Mouse (Mus musculus): ENCODE results near the gene Foxo4. TPM values are rescaled to one million over a fixed set of nuclear protein-coding genes. Genes with fewer than 3 reads are reported as not detected.

Gene Foxo4
- polyA plus RNA-seq, 1 experiment from 2014 or later = 8.8 TPM

DNA sequence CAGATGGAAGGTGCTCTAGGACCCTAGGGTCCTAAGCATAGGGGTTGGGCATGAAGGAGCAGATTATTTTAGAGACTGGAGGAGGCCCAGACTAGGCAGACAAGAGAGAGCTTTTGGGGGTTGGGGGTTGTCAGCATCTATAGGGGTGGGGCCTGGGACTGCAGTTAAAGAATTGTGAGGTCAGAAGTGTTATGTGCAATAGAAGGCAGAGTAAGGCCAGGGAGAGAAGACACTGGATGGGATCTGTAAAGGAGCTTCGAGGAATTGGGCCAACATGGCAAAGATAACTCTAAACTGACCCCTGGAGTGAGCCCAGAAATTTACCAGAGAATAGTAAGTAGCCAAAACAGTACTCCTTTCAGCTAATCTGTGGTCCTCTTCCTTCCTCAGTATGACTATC lies 9.6 kb downstream of the Foxo4 start, which contains the start of gene Gm614:
Gene Gm614, minus strand, starts transcription at position 101 of the 400 bp plus-strand sequence.
- Histone ChIP-seq H3K27me3 (ENCODE audit: control insufficient read depth, insufficient read depth, low read length) (no peaks in the 10 kb centered on the region), H3K27ac (replicated peaks; ENCODE audit: low read depth, low read length) (no peak within 1 kb of the TSS)
- no peak for DNase-seq (ENCODE audit: low spot score)

DNA sequence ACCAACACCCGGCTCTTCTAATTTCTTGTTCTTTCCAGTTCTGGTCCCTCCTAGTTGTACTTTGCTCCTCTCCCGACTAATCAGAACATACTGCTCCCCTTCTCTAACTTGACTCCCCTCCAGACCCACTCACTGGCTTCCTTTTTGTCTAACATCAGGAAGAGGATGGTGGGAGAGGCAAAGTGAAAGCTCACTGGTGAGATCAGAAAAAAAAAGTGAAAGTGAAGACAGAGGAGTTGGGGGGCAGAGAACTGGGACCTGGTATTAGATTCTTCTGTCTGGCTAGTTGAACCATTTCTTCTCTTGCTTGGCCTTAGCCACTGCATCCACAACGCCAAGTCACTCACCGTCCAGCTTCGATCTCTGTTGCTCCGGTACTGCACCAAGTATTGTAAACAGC lies 12.3 kb downstream of the Foxo4 start:
- DNase-seq (ENCODE audit: low spot score) (no peak), ATAC-seq (ENCODE audit: insufficient number of reproducible peaks, low FRiP score, low TSS enrichment, low read depth) (no peak)
- Histone ChIP-seq H3K9me3 (ENCODE audit: control insufficient read depth, low read length) (no peaks in the 10 kb centered on the region), H3K4me3 (ENCODE audit: low read depth, low read length) (no peak overlapping the region), H3K4me1 (ENCODE audit: control insufficient read depth, insufficient read depth, low read length) (no peaks in the 10 kb centered on the region), H3K4me2 (ENCODE audit: low read depth, severe bottlenecking) (no peak overlapping the region), H3K27me3 (ENCODE audit: control insufficient read depth, insufficient read depth, low read length) (no peaks in the 10 kb centered on the region), H3K9ac (ENCODE audit: low read length) (no peak overlapping the region), H3K36me3 (ENCODE audit: control insufficient read depth, insufficient read depth, low read length) (no peaks in the 10 kb centered on the region), H3K27ac (replicated peaks; ENCODE audit: low read depth, low read length) (no peak overlapping the region)
- 93% methylated on average over 6 of the region's 6 CpGs for whole genome bisulfite sequencing

More for the DNA sequence above, 9.6 kb downstream of the Foxo4 start, which contains the start of gene Gm614:
- H3K4me2 ChIP-seq (ENCODE audit: low read depth, severe bottlenecking) = no peak within 1 kb of the TSS
- peaks cover 3% of the 10 kb centered on the region for H3K4me1 ChIP-seq (ENCODE audit: control insufficient read depth, insufficient read depth, low read length)
- no peaks in the 10 kb centered on the region for H3K36me3 ChIP-seq (ENCODE audit: control insufficient read depth, insufficient read depth, low read length)
- H3K4me3 ChIP-seq (ENCODE audit: low read depth, low read length) = no peak within 1 kb of the TSS
- WGBS = 90% methylated on average over 1 of the region's 1 CpGs
- no peak for ATAC-seq (ENCODE audit: insufficient number of reproducible peaks, low FRiP score, low TSS enrichment, low read depth)
- H3K9ac ChIP-seq (ENCODE audit: low read length) = no peak within 1 kb of the TSS
- H3K9me3 ChIP-seq (ENCODE audit: control insufficient read depth, low read length) = no peaks in the 10 kb centered on the region

DNA sequence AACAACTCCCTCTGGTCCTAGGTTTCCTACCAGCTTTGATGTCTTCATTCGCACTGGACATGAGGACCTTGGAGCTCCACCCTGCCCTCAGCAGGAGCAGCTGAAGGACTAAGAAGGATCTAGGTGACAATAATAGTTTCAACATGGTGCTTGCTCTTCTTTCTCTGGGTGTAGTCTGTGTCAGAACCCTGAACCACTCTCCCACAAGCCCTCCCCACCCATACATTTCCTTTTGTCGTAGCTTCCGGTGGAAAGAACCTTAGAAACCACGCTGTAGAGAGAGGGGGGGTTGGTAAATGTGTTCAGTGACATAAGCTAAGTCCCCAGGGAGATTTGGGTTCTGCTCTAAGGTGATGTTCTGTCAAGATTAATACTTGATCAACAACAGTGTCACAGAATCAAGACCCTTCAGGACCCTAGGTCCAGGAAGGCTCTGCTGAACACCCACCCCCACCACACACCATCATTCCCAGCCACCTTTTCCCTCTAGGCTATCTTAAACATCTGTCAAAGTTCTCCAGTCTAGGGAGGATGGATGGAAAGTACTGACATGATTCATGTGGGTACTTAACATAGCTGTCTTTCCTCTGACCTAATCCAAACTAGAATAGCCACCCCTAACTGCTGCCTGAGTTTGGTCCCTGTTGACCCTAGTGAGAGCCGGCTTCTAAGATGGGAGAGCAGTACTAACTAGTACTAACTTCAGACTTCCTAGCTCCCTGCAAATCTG lies 13.9 kb downstream of the Foxo4 start, which contains the start of gene Il2rg:
Gene Il2rg, minus strand, starts transcription at position 231 of the 730 bp plus-strand sequence.
- 61% methylated on average over 5 of the region's 5 CpGs for WGBS
- no peak for DNase-seq (ENCODE audit: low spot score)
- no peak within 1 kb of the TSS for H3K27ac ChIP-seq (replicated peaks; ENCODE audit: low read depth, low read length)

DNA sequence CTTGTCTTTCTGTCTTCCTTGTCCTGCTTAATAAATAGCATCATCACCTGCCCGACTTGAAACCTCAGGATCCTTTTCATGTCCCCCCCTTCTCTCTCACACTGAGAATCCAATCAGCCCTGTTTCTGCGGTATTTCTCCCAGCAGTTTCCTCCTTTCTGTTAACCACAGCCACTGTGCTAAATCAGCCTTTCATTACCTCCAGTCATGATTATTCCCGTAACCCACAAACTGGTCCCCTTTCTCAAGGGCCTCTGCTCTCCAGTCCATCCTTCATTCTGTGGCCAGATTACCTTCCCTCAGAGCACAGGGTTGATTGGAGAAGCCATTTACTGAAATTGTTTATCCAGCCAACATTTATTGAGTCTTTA lies 14.4 kb downstream of the Foxo4 start, which contains the start of gene Gm20489:
Gene Gm20489, minus strand, starts transcription at position 269 of the 370 bp plus-strand sequence.
- Histone ChIP-seq H3K4me1 (ENCODE audit: control insufficient read depth, insufficient read depth, low read length) (no peaks in the 10 kb centered on the region), H3K27ac (replicated peaks; ENCODE audit: low read depth, low read length) (no peak within 1 kb of the TSS), H3K27me3 (ENCODE audit: control insufficient read depth, insufficient read depth, low read length) (no peaks in the 10 kb centered on the region), H3K4me2 (ENCODE audit: low read depth, severe bottlenecking) (no peak within 1 kb of the TSS), H3K4me3 (ENCODE audit: low read depth, low read length) (no peak within 1 kb of the TSS), H3K9ac (ENCODE audit: low read length) (no peak within 1 kb of the TSS), H3K9me3 (ENCODE audit: control insufficient read depth, low read length) (no peaks in the 10 kb centered on the region), H3K36me3 (ENCODE audit: control insufficient read depth, insufficient read depth, low read length) (no peaks in the 10 kb centered on the region)
- no peak for DNase-seq (ENCODE audit: low spot score)
- 48% methylated on average over 3 of the region's 3 CpGs for WGBS
- no peak for ATAC-seq (ENCODE audit: insufficient number of reproducible peaks, low FRiP score, low TSS enrichment, low read depth)

More for the DNA sequence above, 13.9 kb downstream of the Foxo4 start, which contains the start of gene Il2rg:
- no peaks in the 10 kb centered on the region for H3K4me1 ChIP-seq (ENCODE audit: control insufficient read depth, insufficient read depth, low read length)
- H3K4me2 ChIP-seq (ENCODE audit: low read depth, severe bottlenecking) = 0 out of 2 replicates have a peak within 1 kb of the TSS, but pooled peaks have one; percentile 0
- H3K4me3 ChIP-seq (ENCODE audit: low read depth, low read length) = no peak within 1 kb of the TSS
- no peaks in the 10 kb centered on the region for H3K27me3 ChIP-seq (ENCODE audit: control insufficient read depth, insufficient read depth, low read length)
- no peaks in the 10 kb centered on the region for H3K36me3 ChIP-seq (ENCODE audit: control insufficient read depth, insufficient read depth, low read length)
- H3K9me3 ChIP-seq (ENCODE audit: control insufficient read depth, low read length) = no peaks in the 10 kb centered on the region
- ATAC-seq (ENCODE audit: insufficient number of reproducible peaks, low FRiP score, low TSS enrichment, low read depth) = no peak
- H3K9ac ChIP-seq (ENCODE audit: low read length) = no peak within 1 kb of the TSS

DNA sequence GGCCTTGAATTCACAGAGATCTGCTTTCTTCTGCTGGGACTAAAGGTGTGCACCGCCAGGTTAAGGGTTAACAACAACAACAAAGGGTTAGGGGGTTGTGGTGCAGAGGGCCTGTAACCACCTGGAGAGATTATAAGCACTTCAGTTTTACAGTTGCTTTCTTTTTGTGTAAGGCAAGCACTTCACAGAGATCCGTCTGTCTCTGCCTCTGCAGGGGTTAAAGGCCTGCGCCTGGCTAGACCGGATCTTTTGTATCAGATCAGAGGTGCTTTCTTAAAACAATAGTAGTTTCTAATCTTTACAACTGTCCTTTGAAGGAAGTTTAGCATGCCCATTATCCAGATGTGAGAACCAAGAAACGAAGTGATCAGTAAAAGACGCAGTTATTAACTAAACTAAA lies 19.1 kb downstream of the Foxo4 start:
- Histone ChIP-seq H3K36me3 (ENCODE audit: control insufficient read depth, insufficient read depth, low read length) (no peaks in the 10 kb centered on the region), H3K9me3 (ENCODE audit: control insufficient read depth, low read length) (no peaks in the 10 kb centered on the region), H3K4me1 (ENCODE audit: control insufficient read depth, insufficient read depth, low read length) (no peaks in the 10 kb centered on the region), H3K4me2 (ENCODE audit: low read depth, severe bottlenecking) (no peak overlapping the region), H3K27ac (replicated peaks; ENCODE audit: low read depth, low read length) (peak overlapping the region; percentile 53), H3K27me3 (ENCODE audit: control insufficient read depth, insufficient read depth, low read length) (peaks cover 5% of the 10 kb centered on the region), H3K9ac (ENCODE audit: low read length) (peak overlapping the region; percentile 67; the same call in 1 of the 2 replicates), H3K4me3 (ENCODE audit: low read depth, low read length) (peak overlapping the region; percentile 52; the same call in 1 of the 2 replicates)
- DNase-seq (ENCODE audit: low spot score) (no peak), ATAC-seq (ENCODE audit: insufficient number of reproducible peaks, low FRiP score, low TSS enrichment, low read depth) (peak; percentile 19; the same call in 1 of the 2 replicates)
- WGBS = 20% methylated on average over 6 of the region's 6 CpGs

DNA sequence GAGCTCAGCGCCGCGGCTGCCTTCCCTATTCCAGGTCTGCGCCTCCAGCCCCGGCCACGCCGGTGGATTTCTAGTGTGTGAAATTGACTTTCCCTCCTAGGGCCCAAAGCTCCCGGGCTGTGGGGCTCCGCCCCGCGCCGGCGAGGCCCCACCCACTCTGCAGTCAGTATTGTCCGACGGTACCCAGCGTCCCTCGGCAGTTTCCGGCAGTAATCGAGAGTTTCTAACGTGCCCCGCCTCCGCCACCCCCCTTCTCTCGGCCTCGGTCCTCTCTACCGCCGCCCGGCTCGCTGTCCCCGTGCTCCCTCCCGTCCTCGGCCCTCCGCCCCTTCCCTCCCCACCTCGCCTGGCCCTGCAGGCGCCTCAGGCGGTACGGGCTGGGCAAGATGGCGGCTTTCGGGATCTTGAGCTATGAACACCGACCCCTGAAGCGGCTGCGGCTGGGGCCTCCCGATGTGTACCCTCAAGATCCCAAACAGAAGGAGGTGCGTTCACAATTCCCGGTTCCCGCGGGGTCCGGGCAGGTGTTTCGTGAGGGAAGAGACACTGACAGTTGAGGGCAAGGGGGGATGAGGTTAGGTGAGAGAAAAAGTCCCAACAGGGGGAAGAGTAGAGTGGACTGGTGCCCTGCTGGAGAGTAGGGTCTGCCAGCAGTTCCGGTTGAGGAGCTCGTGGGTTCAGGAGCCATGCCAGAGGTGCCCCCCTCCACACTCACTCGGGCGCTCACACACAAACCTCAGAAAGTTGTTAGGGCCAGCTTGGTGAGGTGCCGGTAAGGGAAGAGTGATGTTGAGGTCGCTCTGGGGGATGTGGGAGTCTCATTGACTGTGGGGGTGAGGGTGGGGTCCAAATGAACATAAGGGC lies 19.8 kb downstream of the Foxo4 start, which contains the start of gene Med12:
Gene Med12, plus strand, starts transcription at position 156 of the 864 bp plus-strand sequence.
- Histone ChIP-seq H3K9me3 (ENCODE audit: control insufficient read depth, low read length) (no peaks in the 10 kb centered on the region), H3K4me3 (ENCODE audit: low read depth, low read length) (peak within 1 kb of the TSS; percentile 52), H3K27me3 (ENCODE audit: control insufficient read depth, insufficient read depth, low read length) (peaks cover 5% of the 10 kb centered on the region), H3K27ac (replicated peaks; ENCODE audit: low read depth, low read length) (peak within 1 kb of the TSS; percentile 53), H3K4me1 (ENCODE audit: control insufficient read depth, insufficient read depth, low read length) (no peaks in the 10 kb centered on the region), H3K4me2 (ENCODE audit: low read depth, severe bottlenecking) (peak within 1 kb of the TSS; percentile 45), H3K9ac (ENCODE audit: low read length) (peak within 1 kb of the TSS; percentile 67), H3K36me3 (ENCODE audit: control insufficient read depth, insufficient read depth, low read length) (no peaks in the 10 kb centered on the region)
- peak; percentile 88 for DNase-seq (ENCODE audit: low spot score)
- WGBS = 17% methylated on average over 51 of the region's 54 CpGs
- ATAC-seq (ENCODE audit: insufficient number of reproducible peaks, low FRiP score, low TSS enrichment, low read depth) = peak; percentile 98

DNA sequence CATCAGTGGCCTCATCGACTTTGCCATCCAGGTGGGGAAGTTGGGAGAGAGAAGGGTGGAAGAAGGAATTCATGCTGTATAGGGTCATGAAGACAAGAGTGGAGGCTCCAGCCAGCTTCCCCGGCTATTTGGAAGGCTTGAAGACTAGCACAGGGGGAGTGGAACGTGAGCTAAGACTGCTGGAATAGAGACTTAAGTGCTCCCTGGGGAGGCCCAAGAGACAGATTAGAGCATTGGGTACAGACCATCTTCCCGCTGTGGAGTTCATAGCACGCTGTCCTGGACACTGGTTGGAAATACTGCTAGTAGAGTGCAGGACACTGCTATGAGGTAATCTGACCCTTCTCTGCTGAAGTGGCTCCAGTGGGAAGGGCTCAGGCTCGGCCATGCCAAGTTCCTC lies 28.5 kb downstream of the Foxo4 start:
- no peaks in the 10 kb centered on the region for H3K4me1 ChIP-seq (ENCODE audit: control insufficient read depth, insufficient read depth, low read length)
- H3K36me3 ChIP-seq (ENCODE audit: control insufficient read depth, insufficient read depth, low read length) = peaks cover 5% of the 10 kb centered on the region
- 88% methylated on average over 6 of the region's 6 CpGs for WGBS
- no peak for ATAC-seq (ENCODE audit: insufficient number of reproducible peaks, low FRiP score, low TSS enrichment, low read depth)
- DNase-seq (ENCODE audit: low spot score) = no peak
- no peak overlapping the region for H3K9ac ChIP-seq (ENCODE audit: low read length)
- no peak overlapping the region for H3K4me2 ChIP-seq (ENCODE audit: low read depth, severe bottlenecking)
- H3K9me3 ChIP-seq (ENCODE audit: control insufficient read depth, low read length) = no peaks in the 10 kb centered on the region
- no peak overlapping the region for H3K27ac ChIP-seq (replicated peaks; ENCODE audit: low read depth, low read length)
- H3K4me3 ChIP-seq (ENCODE audit: low read depth, low read length) = no peak overlapping the region
- H3K27me3 ChIP-seq (ENCODE audit: control insufficient read depth, insufficient read depth, low read length) = 0 out of 2 replicates have a peak, but pooled peaks cover 2% of the 10 kb centered on the region

DNA sequence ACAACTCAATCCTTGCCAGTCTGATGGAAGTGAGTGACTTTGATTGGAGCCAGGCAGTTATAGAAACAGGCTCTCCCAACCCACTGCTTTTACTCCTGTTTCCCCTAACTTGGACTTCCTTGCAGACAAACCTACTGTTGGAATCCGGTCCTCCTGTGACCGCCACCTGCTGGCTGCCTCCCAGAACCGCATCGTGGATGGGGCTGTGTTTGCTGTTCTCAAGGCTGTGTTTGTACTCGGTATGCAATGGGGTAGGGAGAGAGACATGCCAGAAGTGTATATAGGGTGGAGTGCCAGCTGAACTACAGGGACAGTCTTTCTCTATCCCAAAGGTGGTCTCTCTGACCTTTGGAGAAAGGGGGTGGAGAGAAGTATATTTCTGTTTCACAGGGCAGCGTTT lies 31.2 kb downstream of the Foxo4 start:
- 31% methylated on average over 6 of the region's 6 CpGs for WGBS
- Histone ChIP-seq H3K9ac (ENCODE audit: low read length) (no peak overlapping the region), H3K4me1 (ENCODE audit: control insufficient read depth, insufficient read depth, low read length) (no peaks in the 10 kb centered on the region), H3K9me3 (ENCODE audit: control insufficient read depth, low read length) (no peaks in the 10 kb centered on the region), H3K27ac (replicated peaks; ENCODE audit: low read depth, low read length) (no peak overlapping the region), H3K36me3 (ENCODE audit: control insufficient read depth, insufficient read depth, low read length) (peaks cover 5% of the 10 kb centered on the region), H3K27me3 (ENCODE audit: control insufficient read depth, insufficient read depth, low read length) (0 out of 2 replicates have a peak, but pooled peaks cover 8% of the 10 kb centered on the region), H3K4me2 (ENCODE audit: low read depth, severe bottlenecking) (no peak overlapping the region), H3K4me3 (ENCODE audit: low read depth, low read length) (no peak overlapping the region)
- no peak for ATAC-seq (ENCODE audit: insufficient number of reproducible peaks, low FRiP score, low TSS enrichment, low read depth)
- DNase-seq (ENCODE audit: low spot score) = peak; percentile 77

Data from limb, embryonic 11.5 days (tissue).